Mouse (Mus musculus) liver, embryonic 15.5 days (tissue): ENCODE measurements around the gene Ache. TPM values are rescaled to one million over a fixed set of nuclear protein-coding genes. Genes with fewer than 3 reads are reported as not detected.

Experiments used
- microRNA-seq: library from miRNA; unstranded; fragments of <30 nt; microRNA quantifications from one replicate; pipeline ENCODE4, GENCODE M21; 2016
- polyA plus RNA-seq: library from polyadenylated mRNA; unstranded; fragments of >200 nt; fragmentation: Nextera tagmentation; extraction: Ambion mirVana; gene quantifications from 2 replicates; pipeline ENCODE4 v1.2.1, GENCODE M21; 2015

Ache gene
- polyA plus RNA-seq, 1 experiment from 2014 or later = 17.2 TPM

Small RNAs within 50 kb of the gene (microRNA-seq; reads per million reads assigned to microRNA genes)
- gene Mir7036 (not detected), gene Mir8116 (not detected)

Other genes with a start within 250 kb of the Ache start
- 74.7 and 77.6 TPM in 2 replicates for gene Ap1s1, start 241.4 kb upstream of the Ache start, polyA plus RNA-seq
- 0.06 and 0.20 TPM in 2 replicates for gene Serpine1, start 215.3 kb upstream of the Ache start, polyA plus RNA-seq
- 11.1 and 15.6 TPM in 2 replicates for gene Trim56, start 171.3 kb upstream of the Ache start, polyA plus RNA-seq
- gene Muc3, start 138.2 kb upstream of the Ache start, polyA plus RNA-seq = not detected in 2 replicates
- 0.05 TPM in 1 of 2 replicates, not detected in the other for gene Muc3a, start 75.1 kb upstream of the Ache start, polyA plus RNA-seq
- 7.4 and 9.6 TPM in 2 replicates for gene Ufsp1, start 7.1 kb downstream of the Ache start, polyA plus RNA-seq
- gene Srrt, start 20.2 kb downstream of the Ache start, polyA plus RNA-seq = 68.0 and 76.9 TPM in 2 replicates
- gene Trip6, start 26.9 kb downstream of the Ache start, polyA plus RNA-seq = 8.2 and 11.2 TPM in 2 replicates
- 3.2 and 3.8 TPM in 2 replicates for gene Slc12a9, start 46.1 kb downstream of the Ache start, polyA plus RNA-seq
- gene Ephb4, start 62.6 kb downstream of the Ache start, polyA plus RNA-seq = 7.6 and 8.6 TPM in 2 replicates
- gene Zan, start 189.5 kb downstream of the Ache start, polyA plus RNA-seq = 0.07 and 0.25 TPM in 2 replicates
- 29.4 and 33.4 TPM in 2 replicates for gene Pop7, start 215.0 kb downstream of the Ache start, polyA plus RNA-seq
- 3.2 and 3.8 TPM in 2 replicates for gene Gigyf1, start 231.0 kb downstream of the Ache start, polyA plus RNA-seq
- 0.68 and 1.0 TPM in 2 replicates for gene Epo, start 245.7 kb downstream of the Ache start, polyA plus RNA-seq
- gene Gnb2, start 246.0 kb downstream of the Ache start, polyA plus RNA-seq = 150 and 161 TPM in 2 replicates